Mouse (Mus musculus) hindbrain, embryonic 12.5 days (tissue): ENCODE measurements around the gene Gjb5. TPM values are rescaled to one million over a fixed set of nuclear protein-coding genes. Genes with fewer than 3 reads are reported as not detected.

Experiments used
- ATAC-seq: fragments of 200-750 bp; cut with Nextera tagmentation; 2 replicates; pipeline ENCODE4 v1.8.0; 2017; ENCODE audit warnings: moderate TSS enrichment; ENCODE audit not compliant: low FRiP score
- H3K27ac ChIP-seq: fragments of 300-500 bp; sonication (generic); 2 replicates; pipeline ENCODE4 v1.5.1; 2016; ENCODE audit warnings: mild to moderate bottlenecking
- H3K27me3 ChIP-seq: fragments of 300-500 bp; sonication (generic); 2 replicates; pipeline ENCODE4 v1.6.1; 2016; ENCODE audit warnings: mild to moderate bottlenecking
- H3K36me3 ChIP-seq: fragments of 300-500 bp; sonication (generic); 2 replicates; pipeline ENCODE4 v1.6.1; 2016; ENCODE audit warnings: mild to moderate bottlenecking
- H3K4me1 ChIP-seq: fragments of 300-500 bp; sonication (generic); 2 replicates; pipeline ENCODE4 v1.6.1; 2016
- H3K4me2 ChIP-seq: fragments of 300-500 bp; sonication (generic); replicated peaks from 2 replicates; pipeline ENCODE4 v1.6.1; 2016; ENCODE audit warnings: mild to moderate bottlenecking
- H3K4me3 ChIP-seq: fragments of 300-500 bp; sonication (generic); 2 replicates; pipeline ENCODE4 v1.5.1; 2016; ENCODE audit warnings: mild to moderate bottlenecking
- H3K9ac ChIP-seq: fragments of 300-500 bp; sonication (generic); 2 replicates; pipeline ENCODE4 v1.6.1; 2016; ENCODE audit warnings: mild to moderate bottlenecking, moderate library complexity
- H3K9me3 ChIP-seq: fragments of 300-500 bp; sonication (generic); replicated peaks from 2 replicates; pipeline ENCODE4 v1.6.1; 2016; ENCODE audit warnings: mild to moderate bottlenecking
- WGBS: fragments of 180-500 bp; shearing (Covaris S2); methylation state at CpG from one replicate; pipeline ENCODE4 v1.1.7; 2016; 5-methylcytosine and 5-hydroxymethylcytosine counted together
- polyA plus RNA-seq: library from polyadenylated mRNA; unstranded; fragments of >200 nt; fragmentation: Nextera tagmentation; extraction: Ambion mirVana; gene quantifications from 2 replicates; pipeline ENCODE4 v1.2.1, GENCODE M21; 2016

Gjb5 gene
- polyA plus RNA-seq: 0.30 and 0.44 TPM in 2 replicates

DNA sequence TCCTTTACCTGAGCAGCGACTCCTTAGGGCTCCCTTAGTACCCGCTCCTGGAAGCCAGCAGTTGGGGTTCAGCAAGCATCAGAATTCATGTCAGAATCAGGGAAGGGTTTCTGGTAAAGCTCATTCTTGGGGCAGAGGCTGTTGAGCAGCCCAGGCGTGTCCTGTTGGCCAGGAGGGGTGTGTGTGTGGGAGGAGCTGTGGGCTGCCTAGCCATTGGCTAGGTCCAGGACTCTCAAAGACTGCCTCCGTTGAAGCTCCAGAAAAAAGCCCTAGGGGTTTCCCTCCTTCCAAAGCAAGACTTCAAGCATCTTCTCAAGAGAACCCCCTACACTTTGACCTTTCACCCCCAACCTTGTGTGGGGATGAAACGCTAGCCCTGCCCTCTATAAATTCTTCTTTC lies at the start of gene Gjb5:
TSS of gene Gjb5 (minus strand) at position 164 of the 400 bp plus-strand sequence.
- peaks cover 17% of the 10 kb centered on the region for H3K4me1 ChIP-seq
- H3K27ac ChIP-seq: no peak within 1 kb of the TSS
- no peak within 1 kb of the TSS for H3K9ac ChIP-seq
- no peaks in the 10 kb centered on the region for H3K9me3 ChIP-seq
- H3K27me3 ChIP-seq: peaks cover 9% of the 10 kb centered on the region
- ATAC-seq: no peak
- 29% methylated on average over 5 of the region's 5 CpGs for WGBS
- no peaks in the 10 kb centered on the region for H3K36me3 ChIP-seq
- H3K4me3 ChIP-seq: no peak within 1 kb of the TSS
- H3K4me2 ChIP-seq: no peak within 1 kb of the TSS

- H3K4me1 ChIP-seq: 0 out of 2 replicates have a peak, but pooled peaks cover 3% of the 10 kb centered on the region
- H3K4me3 ChIP-seq: no peak overlapping the region
- 67% methylated on average over 3 of the region's 3 CpGs for WGBS
- ATAC-seq: no peak
- no peak overlapping the region for H3K9ac ChIP-seq
- no peaks in the 10 kb centered on the region for H3K9me3 ChIP-seq
- 0 out of 2 replicates have a peak, but pooled peaks cover 3% of the 10 kb centered on the region for H3K27me3 ChIP-seq
- no peak overlapping the region for H3K4me2 ChIP-seq
- no peak overlapping the region for H3K27ac ChIP-seq
- H3K36me3 ChIP-seq: no peaks in the 10 kb centered on the region
Measured at GRCm38 (mm10) chr4:127402614-127403013, 44.6 kb upstream of the Gjb5 start.

- H3K4me1 ChIP-seq: 0 out of 2 replicates have a peak, but pooled peaks cover 3% of the 10 kb centered on the region
- WGBS: 89% methylated on average over 4 of the region's 4 CpGs
- H3K36me3 ChIP-seq: no peaks in the 10 kb centered on the region
- H3K4me2 ChIP-seq: no peak overlapping the region
- H3K27me3 ChIP-seq: 0 out of 2 replicates have a peak, but pooled peaks cover 3% of the 10 kb centered on the region
- H3K9ac ChIP-seq: no peak overlapping the region
- no peak for ATAC-seq
- H3K4me3 ChIP-seq: no peak overlapping the region
- H3K27ac ChIP-seq: no peak overlapping the region
- H3K9me3 ChIP-seq: no peaks in the 10 kb centered on the region
Measured at GRCm38 (mm10) chr4:127402166-127402565, 44.2 kb upstream of the Gjb5 start.

GRCm38 (mm10) chr4:127400165-127401145 lies 42.5 kb upstream of the Gjb5 start:
- Histone ChIP-seq H3K4me1 (0 out of 2 replicates have a peak, but pooled peaks cover 3% of the 10 kb centered on the region), H3K9ac (no peak overlapping the region), H3K27ac (no peak overlapping the region), H3K27me3 (0 out of 2 replicates have a peak, but pooled peaks cover 3% of the 10 kb centered on the region), H3K36me3 (no peaks in the 10 kb centered on the region), H3K9me3 (no peaks in the 10 kb centered on the region), H3K4me3 (no peak overlapping the region), H3K4me2 (no peak overlapping the region)
- 62% methylated on average over 11 of the region's 11 CpGs for WGBS
- no peak for ATAC-seq

DNA sequence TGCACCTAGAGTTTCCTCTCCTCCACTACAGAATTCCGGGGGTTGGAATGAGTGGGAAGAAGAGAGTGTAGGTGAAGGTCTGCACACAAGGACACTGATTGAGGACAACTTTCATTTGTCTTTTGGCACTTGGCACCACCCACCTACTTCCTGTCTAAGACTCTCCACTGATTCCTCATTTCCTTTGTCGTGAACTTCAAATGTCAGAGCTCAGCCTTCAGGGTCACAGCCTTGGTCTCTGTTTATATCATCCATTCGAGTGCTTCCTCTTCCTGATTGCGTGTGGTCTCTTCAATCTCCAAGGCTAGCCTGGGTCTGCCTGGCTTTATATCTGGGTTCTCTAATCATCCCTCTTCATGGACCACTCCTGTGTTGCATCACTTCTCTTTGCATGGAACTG lies 37.6 kb upstream of the Gjb5 start:
- 77% methylated on average over 4 of the region's 4 CpGs for WGBS
- Histone ChIP-seq H3K4me2 (no peak overlapping the region), H3K9ac (no peak overlapping the region), H3K36me3 (no peaks in the 10 kb centered on the region), H3K4me3 (no peak overlapping the region), H3K27me3 (0 out of 2 replicates have a peak, but pooled peaks cover 3% of the 10 kb centered on the region), H3K4me1 (0 out of 2 replicates have a peak, but pooled peaks cover 2% of the 10 kb centered on the region), H3K27ac (no peak overlapping the region), H3K9me3 (peaks cover 6% of the 10 kb centered on the region; the same call in 1 of the 2 replicates)
- no peak for ATAC-seq

DNA sequence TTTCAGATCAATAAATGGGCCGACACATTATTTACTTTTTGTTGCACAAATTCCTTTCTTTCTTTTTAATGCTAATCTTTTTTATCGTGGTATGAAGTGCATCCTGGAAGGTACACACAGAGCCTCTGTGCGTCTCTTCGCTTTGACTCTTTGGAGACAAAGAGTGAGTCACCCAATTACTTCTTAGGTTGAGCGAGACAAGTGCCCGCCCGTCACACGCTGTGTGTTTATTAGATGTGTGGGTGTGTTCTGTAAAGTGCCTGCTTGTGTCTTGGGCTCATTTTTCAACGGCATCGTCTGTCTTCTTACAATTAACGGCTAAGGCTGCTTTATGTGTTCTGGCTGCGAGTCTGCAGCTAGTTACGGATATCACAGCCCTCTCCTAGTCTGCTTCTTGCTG lies 31.7 kb upstream of the Gjb5 start:
- 53% methylated on average over 13 of the region's 13 CpGs for WGBS
- no peak overlapping the region for H3K27ac ChIP-seq
- H3K9ac ChIP-seq: no peak overlapping the region
- H3K4me1 ChIP-seq: peaks cover 6% of the 10 kb centered on the region; the same call in 1 of the 2 replicates
- H3K36me3 ChIP-seq: no peaks in the 10 kb centered on the region
- H3K4me3 ChIP-seq: no peak overlapping the region
- H3K4me2 ChIP-seq: 0 out of 2 replicates have a peak overlapping the region, but pooled peaks have one; percentile 11
- H3K9me3 ChIP-seq: peaks cover 6% of the 10 kb centered on the region; the same call in 1 of the 2 replicates
- no peak for ATAC-seq
- no peaks in the 10 kb centered on the region; the same call in 1 of the 2 replicates for H3K27me3 ChIP-seq

GRCm38 (mm10) chr4:127377344-127377743 lies 19.4 kb upstream of the Gjb5 start:
- Histone ChIP-seq H3K4me3 (no peak overlapping the region), H3K9me3 (no peaks in the 10 kb centered on the region), H3K27ac (no peak overlapping the region), H3K9ac (no peak overlapping the region), H3K36me3 (no peaks in the 10 kb centered on the region), H3K4me1 (peaks cover 19% of the 10 kb centered on the region), H3K27me3 (peaks cover 2% of the 10 kb centered on the region), H3K4me2 (no peak overlapping the region)
- 32% methylated on average over 4 of the region's 4 CpGs for WGBS
- ATAC-seq: no peak

DNA sequence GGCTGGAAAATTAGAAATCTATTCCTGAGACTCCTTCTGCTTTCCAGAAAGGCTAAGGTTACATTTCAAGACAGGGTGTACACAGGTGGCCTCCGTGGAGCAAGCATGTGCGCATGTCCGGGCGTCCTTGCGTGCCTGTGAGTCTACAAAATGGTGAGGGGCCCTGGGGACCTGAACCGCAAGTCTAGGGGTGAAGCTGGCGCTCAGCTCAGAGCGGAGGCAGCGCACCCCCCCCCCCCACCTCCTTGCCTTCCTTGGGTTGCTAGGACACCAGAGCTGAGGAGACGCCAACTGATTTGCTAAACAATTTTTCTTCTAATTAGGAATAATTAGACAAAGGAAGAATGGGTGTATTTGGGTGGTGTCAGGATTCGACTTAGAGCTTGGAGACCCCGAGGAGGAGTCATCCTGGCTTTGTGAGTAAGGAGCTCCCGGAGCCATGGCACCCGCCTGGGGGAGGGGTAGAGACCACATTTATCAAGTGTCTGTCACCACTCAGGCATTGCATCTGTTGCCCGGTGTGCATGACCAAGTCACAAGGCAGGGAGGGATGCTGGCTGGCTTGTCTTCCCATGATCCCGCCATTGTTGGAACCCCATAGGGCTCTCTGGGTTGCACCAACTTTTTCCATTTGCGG lies 17.7 kb upstream of the Gjb5 start:
- H3K4me1 ChIP-seq: peaks cover 19% of the 10 kb centered on the region
- ATAC-seq: peak; percentile 86
- no peak overlapping the region for H3K27ac ChIP-seq
- no peaks in the 10 kb centered on the region for H3K9me3 ChIP-seq
- H3K27me3 ChIP-seq: peaks cover 2% of the 10 kb centered on the region
- peak overlapping the region; percentile 13; the same call in 1 of the 2 replicates for H3K4me2 ChIP-seq
- no peak overlapping the region for H3K9ac ChIP-seq
- H3K36me3 ChIP-seq: no peaks in the 10 kb centered on the region
- H3K4me3 ChIP-seq: no peak overlapping the region
- 50% methylated on average over 17 of the region's 17 CpGs for WGBS

- no peak overlapping the region for H3K4me3 ChIP-seq
- no peak overlapping the region for H3K27ac ChIP-seq
- H3K27me3 ChIP-seq: peaks cover 2% of the 10 kb centered on the region
- 87% methylated on average over 4 of the region's 4 CpGs for WGBS
- peaks cover 19% of the 10 kb centered on the region for H3K4me1 ChIP-seq
- no peak overlapping the region for H3K9ac ChIP-seq
- H3K9me3 ChIP-seq: no peaks in the 10 kb centered on the region
- no peak for ATAC-seq
- no peaks in the 10 kb centered on the region for H3K36me3 ChIP-seq
- no peak overlapping the region for H3K4me2 ChIP-seq
Measured at GRCm38 (mm10) chr4:127374645-127375044, 16.7 kb upstream of the Gjb5 start.

DNA sequence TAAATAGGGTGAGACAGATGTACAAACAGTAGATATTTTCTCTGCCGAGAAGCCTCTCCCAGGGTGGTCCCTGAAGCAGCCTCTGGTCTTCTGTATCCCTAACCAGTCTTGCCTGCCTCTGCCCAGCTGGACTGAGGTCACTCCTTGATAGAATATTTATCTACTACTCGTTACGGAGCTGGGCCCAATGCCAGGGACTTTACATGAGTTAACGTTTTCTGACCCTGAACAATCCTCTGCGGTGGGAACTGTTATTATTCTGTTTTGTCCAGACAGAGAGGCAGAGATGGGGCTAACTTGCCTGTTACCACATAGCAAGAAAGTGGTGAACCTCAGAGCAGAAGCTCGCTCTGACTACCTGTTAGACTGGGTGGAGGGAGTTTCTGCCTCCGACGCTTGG lies 15.5 kb upstream of the Gjb5 start:
- Histone ChIP-seq H3K36me3 (no peaks in the 10 kb centered on the region), H3K27me3 (peaks cover 9% of the 10 kb centered on the region), H3K9me3 (no peaks in the 10 kb centered on the region), H3K4me1 (peaks cover 24% of the 10 kb centered on the region), H3K4me3 (no peak overlapping the region), H3K27ac (no peak overlapping the region), H3K4me2 (no peak overlapping the region), H3K9ac (no peak overlapping the region)
- no peak for ATAC-seq
- 57% methylated on average over 8 of the region's 8 CpGs for WGBS

- H3K36me3 ChIP-seq: no peaks in the 10 kb centered on the region
- H3K27me3 ChIP-seq: peaks cover 7% of the 10 kb centered on the region; the same call in 1 of the 2 replicates
- H3K27ac ChIP-seq: no peak overlapping the region
- H3K9ac ChIP-seq: no peak overlapping the region
- ATAC-seq: no peak
- H3K9me3 ChIP-seq: no peaks in the 10 kb centered on the region
- peaks cover 22% of the 10 kb centered on the region for H3K4me1 ChIP-seq
- H3K4me3 ChIP-seq: no peak overlapping the region
- 73% methylated on average over 5 of the region's 5 CpGs for whole genome bisulfite sequencing
- no peak overlapping the region for H3K4me2 ChIP-seq
Measured at GRCm38 (mm10) chr4:127371546-127371945, 13.6 kb upstream of the Gjb5 start.

GRCm38 (mm10) chr4:127370447-127370846 lies 12.5 kb upstream of the Gjb5 start:
- Histone ChIP-seq H3K36me3 (no peaks in the 10 kb centered on the region), H3K4me3 (no peak overlapping the region), H3K9ac (no peak overlapping the region), H3K27me3 (peaks cover 7% of the 10 kb centered on the region; the same call in 1 of the 2 replicates), H3K4me1 (peaks cover 20% of the 10 kb centered on the region), H3K9me3 (no peaks in the 10 kb centered on the region), H3K4me2 (no peak overlapping the region), H3K27ac (no peak overlapping the region)
- ATAC-seq: no peak
- 50% methylated on average over 2 of the region's 2 CpGs for WGBS
